Mouse (Mus musculus) embryonic stem cell, embryonic (primary cell): Measurements from ENCODE around the gene Cd84.
"Not testable (repeated sequence)": the region's sequence is repeated elsewhere in the genome, so short reads cannot be mapped to it uniquely, and the experiment has no call there.

Experiments used
- CTCF ChIA-PET, 4 experiments: fragments of 300-600 bp in 2 of 4; fragments of 350-600 bp in 2 of 4; sonication (Branson Sonifier 250); formaldehyde crosslinking; loops; one replicate each; lab custom pipeline; 2022; ENCODE audit warnings: inconsistent platforms in 2 of 4; lab: Charles Lee
- POLR2A ChIA-PET, 4 experiments: fragments of 300-600 bp in 2 of 4; fragments of 350-600 bp in 2 of 4; sonication (Branson Sonifier 250); formaldehyde crosslinking; loops; one replicate each; lab custom pipeline; 2022; ENCODE audit warnings: antibody characterized with exemption in 4 of 4, inconsistent platforms in 1 of 4; lab: Charles Lee

Cd84 gene

DNA sequence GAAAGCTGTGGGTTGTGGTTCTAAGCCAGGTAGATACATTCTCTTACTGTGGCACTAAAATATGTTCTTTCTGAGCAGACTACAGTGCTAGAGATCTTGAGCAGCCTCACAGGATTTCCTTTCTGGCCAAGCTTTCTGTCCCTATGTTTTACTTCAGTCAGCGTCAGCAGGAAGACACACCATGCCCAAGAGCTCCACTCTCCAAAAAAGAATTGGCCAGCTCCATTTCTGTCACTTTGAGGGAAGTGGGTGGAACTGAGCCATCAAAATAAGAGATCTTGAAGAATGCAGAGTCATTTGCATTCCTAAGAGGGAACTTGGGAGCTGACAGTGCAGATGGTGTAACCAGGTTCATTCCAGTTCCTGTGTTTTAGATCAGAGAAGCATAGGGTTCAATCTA, 47.5 kb downstream of the Cd84 start:
- CTCF ChIA-PET = no interaction called here
- POLR2A ChIA-PET = no interaction called here

DNA sequence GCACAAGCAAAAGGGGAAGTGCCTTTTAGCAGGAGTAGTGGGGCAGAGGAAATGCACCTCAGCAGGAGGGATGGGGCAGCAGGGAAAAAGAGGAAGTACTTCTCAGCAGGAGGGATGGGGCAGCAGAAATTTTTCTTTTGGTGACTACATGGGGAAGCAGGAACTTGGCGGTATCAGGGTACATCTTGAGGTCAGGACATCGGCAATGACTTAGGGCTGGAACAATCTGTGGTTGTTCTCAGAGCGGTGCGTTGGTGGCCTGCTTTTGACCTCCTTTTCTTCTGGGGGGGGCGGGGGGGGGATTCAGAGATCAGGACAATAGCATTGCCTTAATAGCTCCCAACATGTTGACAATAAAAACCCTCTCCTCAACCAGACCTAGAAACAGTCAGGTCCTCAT, 55.9 kb downstream of the Cd84 start, which contains the start of gene Gm10521:
TSS of gene Gm10521 (plus strand) at position 301 of the 400 bp plus-strand sequence.
- POLR2A ChIA-PET = interaction anchor here in 1 of 4 experiments (0.6 kb wide), 1 partner anchor 288 kb away, joined by 5 read pairs; no protein-coding TSS in a partner anchor

DNA sequence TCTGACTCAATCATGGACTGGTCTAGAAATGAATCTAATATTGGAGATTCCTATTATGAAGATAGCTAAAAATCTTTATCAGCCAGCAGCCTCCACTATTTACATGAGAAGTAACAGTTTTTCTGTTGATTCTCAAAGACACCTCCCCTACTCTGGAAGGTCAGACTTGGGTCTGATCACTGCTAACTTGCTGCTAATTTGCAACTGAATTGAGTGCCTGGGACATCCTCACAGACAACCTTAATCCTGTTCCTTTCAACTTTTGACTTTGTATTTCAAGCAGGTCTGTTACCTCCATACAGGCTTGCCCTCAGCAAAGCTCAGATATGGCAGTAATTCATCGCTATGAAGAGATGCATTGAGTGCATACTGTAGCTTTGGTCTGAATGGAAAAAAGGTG, 64.5 kb downstream of the Cd84 start:
- ChIA-PET POLR2A (interaction anchor here in 2 of 4 experiments (0.5 to 0.6 kb wide), 2 partner anchors 40 to 169 kb away, joined by 3 read pairs; no protein-coding TSS in a partner anchor), CTCF (no interaction called here)

More for the DNA sequence above, 55.9 kb downstream of the Cd84 start, which contains the start of gene Gm10521:
- CTCF ChIA-PET = not testable (repeated sequence)

DNA sequence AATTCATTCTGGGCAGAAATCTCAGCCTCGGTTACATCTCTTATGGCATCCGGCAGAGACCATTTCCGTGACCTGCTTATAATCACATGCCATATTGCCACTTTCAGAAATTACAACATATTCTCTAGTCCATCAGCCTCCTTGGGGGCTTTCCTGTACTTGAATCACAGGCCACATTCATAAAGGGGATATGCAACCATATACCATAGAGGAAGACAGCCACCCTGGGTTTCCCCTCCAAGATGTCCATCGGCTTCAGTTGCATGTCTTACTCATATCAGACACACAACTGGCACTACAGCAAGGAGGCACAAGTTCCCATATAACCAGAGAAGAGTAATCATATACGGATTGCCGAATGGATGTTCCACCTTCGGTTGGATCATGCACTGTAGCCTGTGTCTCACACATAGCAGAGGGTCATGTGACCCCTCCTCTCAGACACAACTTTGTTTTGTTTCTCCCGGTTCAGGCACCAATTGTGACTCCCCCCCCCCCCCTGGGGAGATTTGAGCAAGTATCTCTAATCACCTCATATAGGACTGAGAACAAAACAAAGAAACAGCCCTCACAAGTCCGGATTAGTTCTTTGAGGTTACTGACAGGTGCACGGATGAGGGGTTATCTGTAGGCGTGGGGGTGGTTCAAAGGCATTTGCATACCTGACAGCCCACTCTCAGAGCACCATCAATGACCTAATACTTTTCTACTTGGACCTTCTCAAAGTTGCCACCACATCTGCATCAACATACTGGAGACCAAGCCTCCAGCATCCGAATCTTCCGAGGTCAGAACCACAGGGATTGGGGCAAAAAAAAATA, 76.4 kb downstream of the Cd84 start:
- POLR2A ChIA-PET = no interaction called here
- CTCF ChIA-PET = no interaction called here

DNA sequence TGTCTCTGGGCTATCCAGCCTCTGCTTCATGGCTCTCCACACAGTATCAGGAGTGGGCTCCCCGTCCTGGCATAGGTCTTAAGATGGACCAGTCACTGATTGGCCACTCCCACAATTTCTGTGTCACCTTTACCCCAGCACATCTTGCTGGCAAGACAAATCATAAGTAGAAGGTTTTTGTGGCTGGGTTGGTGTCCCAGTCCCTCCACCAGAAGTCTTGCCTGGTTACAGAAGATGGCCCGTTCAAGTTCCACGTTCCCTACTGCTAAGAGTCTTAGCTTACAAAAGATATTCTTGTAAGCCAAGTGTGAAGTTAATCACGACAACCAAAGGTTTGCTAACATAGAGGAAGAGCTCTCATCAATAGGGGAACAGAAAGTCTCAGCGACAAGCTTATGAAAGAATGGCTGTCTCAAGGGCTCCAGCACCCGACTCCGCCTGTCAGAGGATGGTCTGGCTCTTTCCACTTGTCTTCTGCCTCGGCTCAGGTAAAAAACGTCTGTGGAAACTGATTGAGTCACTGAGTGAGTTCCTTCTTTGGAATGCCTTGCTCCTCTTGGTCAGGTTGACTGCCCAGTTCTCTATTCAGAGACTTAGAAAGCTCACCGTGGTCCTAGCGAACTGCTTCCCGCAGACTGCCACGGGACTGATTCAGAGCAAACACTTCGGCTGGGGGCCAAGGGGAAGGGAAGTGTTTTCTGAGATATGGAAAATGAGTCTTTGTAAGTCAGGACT, 78.0 kb downstream of the Cd84 start, which contains the start of gene Slamf6:
TSS of gene Slamf6 (plus strand) at position 211 of the 735 bp plus-strand sequence.
- POLR2A ChIA-PET = no interaction called here
- CTCF ChIA-PET = no interaction called here

DNA sequence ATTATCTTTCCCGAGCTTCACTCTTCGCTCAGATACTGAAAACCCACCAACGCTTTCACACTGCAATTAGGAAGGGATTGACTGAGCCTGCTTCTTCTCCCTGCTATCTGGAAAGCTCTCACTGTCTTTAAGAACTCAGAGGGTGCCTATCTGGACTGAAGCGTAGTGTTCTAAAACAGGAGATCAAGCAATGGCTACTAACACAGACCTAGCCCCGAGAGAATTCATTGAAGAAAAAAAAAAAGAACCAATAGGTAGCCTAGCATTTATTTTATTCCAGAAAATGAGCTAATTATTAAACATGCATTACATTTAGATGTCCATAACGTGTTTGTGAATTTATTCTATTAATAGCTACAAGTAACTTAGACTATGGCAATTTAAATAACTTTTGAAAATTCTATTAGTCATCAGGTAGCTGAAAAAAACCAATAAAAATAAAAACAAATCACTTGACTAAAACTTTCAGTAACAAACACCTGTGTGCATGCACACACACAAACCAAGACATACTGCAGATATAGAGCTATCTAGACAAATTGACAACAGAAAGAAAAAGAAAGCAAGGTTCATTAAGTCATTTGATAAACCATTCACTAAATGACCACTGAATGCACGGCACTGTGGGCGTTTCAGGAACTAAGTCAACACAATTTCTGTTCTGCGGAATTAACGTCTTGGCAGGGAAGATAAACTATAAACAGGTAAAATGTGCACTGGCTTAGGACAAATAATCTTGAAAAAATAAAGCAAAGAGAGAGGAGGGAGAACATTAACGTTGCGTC, 78.8 kb downstream of the Cd84 start:
- POLR2A ChIA-PET = interaction anchor here in 1 of 4 experiments (0.7 kb wide), 1 partner anchor 10 kb away, joined by 4 read pairs; no protein-coding TSS in a partner anchor
- CTCF ChIA-PET = no interaction called here

DNA sequence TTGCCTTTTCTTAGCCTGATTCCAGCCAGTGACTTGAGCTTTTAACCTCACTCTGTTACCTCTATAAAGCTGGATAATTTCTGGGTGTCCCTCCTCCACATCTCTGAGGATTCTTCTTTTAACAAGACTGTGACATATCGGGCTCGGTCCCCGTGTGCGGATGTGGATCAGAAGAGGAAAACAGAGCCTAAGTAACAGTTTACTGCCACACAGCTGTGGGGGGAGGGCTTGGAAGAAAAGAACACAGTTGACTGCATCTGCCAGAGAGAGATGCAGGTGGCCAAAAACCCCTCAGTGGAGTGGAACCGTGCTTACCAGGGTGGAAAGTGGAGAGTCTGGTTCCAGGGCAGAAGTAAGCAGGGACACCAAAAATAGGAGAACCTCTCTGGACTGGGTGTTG, 79.7 kb downstream of the Cd84 start:
- ChIA-PET CTCF (no interaction called here), POLR2A (interaction anchor here in 1 of 4 experiments (0.7 kb wide), 1 partner anchor 9 kb away, joined by 4 read pairs; no protein-coding TSS in a partner anchor)

DNA sequence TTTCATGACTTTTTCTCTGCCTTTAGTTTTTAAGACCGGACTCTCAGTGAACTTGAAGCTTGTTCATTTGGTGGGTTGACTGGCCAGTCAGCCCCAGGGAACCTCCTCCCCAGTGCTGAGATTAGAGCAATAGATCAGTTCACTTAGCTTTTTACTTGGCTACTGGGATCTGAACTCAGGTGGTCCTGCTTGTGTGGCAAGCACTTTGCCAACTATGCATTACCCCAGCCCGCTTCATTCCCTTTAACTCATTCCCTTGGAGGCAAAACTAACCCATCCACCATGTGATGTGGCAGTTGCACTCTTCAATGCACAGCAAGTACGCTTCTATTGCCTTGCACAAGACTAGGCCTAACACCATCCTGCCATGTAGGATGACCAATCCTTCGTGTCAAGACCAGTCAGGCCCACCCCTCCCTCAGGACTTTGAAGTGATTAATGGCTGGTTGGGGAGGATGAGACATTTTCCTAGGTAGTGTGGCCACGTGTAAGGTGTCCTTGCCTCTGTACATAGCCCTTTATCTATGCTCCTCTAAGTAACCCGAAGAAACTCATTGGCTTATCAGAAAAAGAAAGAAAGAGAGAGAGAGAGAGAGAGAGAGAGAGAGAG, 80.5 kb downstream of the Cd84 start:
- CTCF ChIA-PET = no interaction called here
- POLR2A ChIA-PET = interaction anchor here in 1 of 4 experiments (0.7 kb wide), 1 partner anchor 1440 kb away, joined by 3 read pairs; no protein-coding TSS in a partner anchor

DNA sequence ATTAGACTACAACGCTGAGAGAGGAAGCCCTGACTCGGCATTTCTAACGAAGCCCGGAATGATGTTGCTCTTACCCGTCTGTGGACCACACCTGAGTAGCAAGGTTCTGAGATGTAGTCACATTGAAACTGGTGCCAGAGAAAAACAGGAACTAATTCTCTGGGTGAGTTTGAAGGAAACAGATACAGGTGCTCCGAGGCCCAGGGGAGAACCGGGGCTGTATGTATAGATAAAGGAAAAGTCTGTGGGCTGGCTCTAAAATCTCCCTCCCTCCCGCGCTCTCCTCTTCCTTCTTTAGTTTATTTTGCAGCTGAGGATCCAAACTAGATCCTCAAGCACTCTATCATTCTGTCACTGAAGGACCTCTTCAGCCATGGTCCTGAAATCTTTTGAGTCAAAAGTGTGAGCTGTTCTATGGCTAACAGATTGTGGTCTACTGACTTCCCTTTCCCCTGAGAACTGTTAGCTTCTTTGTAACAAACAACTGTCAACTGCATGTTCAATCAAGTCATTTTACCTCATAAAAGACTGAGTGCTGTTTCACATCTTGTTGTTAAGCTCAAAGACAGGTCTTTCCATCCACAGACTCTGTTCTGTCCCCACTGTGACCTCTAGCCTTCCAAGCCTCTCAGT, 81.6 kb downstream of the Cd84 start:
- POLR2A ChIA-PET = interaction anchor here in 1 of 4 experiments (0.7 to 1.1 kb wide), 2 partner anchors 11 to 1441 kb away, joined by 3 read pairs; no protein-coding TSS in a partner anchor
- CTCF ChIA-PET = interaction anchor here in 1 of 4 experiments (1.0 kb wide), 1 partner anchor 95 kb away, joined by 3 read pairs; no protein-coding TSS in a partner anchor

DNA sequence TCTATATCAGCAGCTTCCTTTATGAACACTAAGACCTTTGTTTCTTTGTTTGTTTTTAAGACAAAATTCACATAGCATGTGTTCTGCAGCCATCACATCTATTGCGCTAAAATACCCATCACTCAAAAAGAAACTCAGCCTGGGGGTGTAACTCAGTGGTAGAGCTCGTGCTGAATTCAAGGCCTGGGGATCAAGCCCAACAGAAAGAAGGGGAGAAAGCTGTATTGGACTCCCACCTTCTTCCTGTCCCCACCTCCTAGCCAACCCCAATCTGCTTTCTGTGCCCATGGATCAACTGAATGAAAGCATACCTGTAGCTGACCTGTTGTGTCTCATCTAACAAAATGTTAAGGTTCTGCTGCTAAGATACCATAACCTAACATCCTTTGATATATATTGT, 82.1 kb downstream of the Cd84 start:
- CTCF ChIA-PET = interaction anchor here in 1 of 4 experiments (1.0 kb wide), 1 partner anchor 95 kb away, joined by 3 read pairs; no protein-coding TSS in a partner anchor
- POLR2A ChIA-PET = interaction anchor here in 1 of 4 experiments (1.1 kb wide), 1 partner anchor 11 kb away, joined by 3 read pairs; no protein-coding TSS in a partner anchor

DNA sequence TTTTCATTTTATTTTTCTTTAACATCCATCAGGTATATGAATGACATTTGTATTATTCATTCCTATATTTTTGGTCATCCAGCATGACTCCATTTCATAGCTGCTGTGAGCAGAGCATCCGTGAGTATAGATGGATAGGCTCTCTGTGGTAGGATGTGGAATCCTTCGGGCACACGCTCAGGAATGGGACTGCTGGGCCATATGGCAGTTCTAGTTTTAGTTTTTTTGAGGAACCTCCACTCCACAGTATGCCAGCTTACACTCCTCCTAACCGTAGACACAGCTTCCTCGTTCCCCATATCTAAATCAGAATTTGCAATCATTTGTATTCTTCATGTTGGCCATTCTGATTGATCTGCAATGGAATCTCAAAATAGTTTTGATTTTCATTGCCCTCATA, 83.3 kb downstream of the Cd84 start:
- ChIA-PET POLR2A (no interaction called here), CTCF (no interaction called here)

DNA sequence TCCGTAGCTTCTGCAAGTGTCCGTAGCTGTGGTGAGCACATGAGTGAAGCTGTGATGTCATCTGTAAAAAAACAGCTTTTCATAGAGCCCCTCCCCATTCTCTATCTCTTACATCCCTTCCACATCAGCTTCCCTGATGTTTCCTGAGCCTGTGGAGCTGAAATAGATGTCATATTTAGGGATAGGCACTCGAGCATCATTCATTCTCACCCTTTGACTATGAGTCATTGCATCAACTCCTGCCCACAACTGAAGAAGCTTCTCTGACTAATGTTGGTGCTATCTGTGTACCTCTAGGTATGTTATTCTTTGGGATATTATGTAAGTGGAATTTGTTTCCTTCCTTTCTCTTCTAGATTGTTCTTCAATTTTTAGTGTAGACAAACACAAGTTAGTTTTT, 85.4 kb downstream of the Cd84 start:
- CTCF ChIA-PET = no interaction called here
- POLR2A ChIA-PET = no interaction called here

DNA sequence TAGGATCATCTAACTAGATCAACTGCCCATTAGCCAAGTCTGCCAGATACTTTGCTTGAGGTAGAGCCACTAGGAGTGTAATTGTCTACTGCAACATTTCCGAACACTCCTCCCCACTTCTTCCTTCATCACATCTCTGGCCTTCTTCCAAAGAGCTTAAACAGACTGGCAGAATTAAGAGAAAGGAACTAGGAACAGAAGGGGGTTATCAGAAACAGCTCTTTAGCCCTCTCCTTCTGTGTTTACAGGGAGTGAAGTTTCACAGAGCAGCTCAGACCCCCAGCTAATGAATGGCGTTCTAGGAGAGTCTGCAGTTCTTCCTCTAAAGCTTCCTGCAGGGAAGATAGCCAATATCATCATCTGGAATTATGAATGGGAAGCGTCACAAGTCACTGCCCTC, 94.4 kb downstream of the Cd84 start:
- ChIA-PET POLR2A (no interaction called here), CTCF (interaction anchor here in 2 of 4 experiments (0.6 kb wide), 2 partner anchors 80 to 114 kb away, joined by 3 to 7 read pairs; no protein-coding TSS in a partner anchor)

DNA sequence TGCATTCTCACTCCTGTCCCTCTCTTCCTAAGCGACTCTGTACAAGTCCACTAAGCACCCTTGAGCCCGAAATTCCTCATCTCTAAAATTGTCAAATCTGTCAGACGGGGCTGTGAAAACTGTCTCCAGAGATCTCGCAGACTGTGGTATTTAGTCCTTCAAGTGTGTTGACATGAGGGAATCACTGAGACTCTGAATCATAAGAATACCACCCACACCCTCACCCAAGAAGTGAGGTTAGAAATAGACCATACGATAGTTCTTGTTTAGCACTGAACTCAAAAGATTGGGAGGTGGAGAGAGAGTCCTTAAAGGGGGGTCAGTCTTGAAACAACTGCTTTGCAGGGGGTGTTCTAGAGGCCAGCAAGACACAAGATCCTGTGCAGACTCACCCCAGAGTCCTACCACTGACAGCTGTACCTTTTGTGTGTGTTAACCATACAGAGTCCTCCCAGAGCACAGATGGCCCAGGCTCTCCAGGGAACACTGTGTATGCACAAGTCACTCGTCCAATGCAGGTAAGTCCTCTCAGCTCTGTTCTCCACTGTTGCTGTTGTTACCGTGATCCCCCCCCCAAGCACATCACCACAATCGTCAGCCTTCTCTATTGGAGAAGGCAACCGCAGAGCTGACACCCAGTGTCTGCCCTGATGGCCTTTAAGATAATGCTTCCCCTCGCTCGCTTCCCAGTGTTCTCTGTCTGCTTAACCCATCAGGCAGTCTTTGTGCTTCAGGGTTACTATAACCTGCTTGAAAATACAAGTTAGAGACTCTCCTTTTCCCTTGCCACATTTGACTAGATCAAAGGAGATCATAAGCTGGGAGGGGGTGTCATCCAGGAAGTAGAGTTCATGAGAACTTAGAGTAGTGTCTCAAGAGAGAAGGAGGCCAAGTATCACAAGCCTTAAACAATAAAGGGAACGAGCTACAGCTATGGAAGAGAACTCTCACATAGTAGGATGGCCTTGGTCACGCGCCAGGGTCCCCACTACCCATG, 99.8 kb downstream of the Cd84 start:
- POLR2A ChIA-PET = interaction anchor here in 1 of 4 experiments (2.2 kb wide), 1 partner anchor 10 kb away, joined by 12 read pairs; no protein-coding TSS in a partner anchor
- CTCF ChIA-PET = interaction anchor here in 1 of 4 experiments (0.6 to 1.0 kb wide), 3 partner anchors 26 to 125 kb away, joined by 3 read pairs; no protein-coding TSS in a partner anchor
